Mouse (Mus musculus): ENCODE results near the gene Mrps27.

The Mrps27 gene

GRCm38 (mm10) chr13:99440228-99440627, 95.6 kb downstream of the Mrps27 start:
- no peak for DNase-seq (ENCODE audit: low spot score)

GRCm38 (mm10) chr13:99441700-99442433, 97.3 kb downstream of the Mrps27 start:
- DNase-seq (ENCODE audit: low spot score), result no peak

DNA sequence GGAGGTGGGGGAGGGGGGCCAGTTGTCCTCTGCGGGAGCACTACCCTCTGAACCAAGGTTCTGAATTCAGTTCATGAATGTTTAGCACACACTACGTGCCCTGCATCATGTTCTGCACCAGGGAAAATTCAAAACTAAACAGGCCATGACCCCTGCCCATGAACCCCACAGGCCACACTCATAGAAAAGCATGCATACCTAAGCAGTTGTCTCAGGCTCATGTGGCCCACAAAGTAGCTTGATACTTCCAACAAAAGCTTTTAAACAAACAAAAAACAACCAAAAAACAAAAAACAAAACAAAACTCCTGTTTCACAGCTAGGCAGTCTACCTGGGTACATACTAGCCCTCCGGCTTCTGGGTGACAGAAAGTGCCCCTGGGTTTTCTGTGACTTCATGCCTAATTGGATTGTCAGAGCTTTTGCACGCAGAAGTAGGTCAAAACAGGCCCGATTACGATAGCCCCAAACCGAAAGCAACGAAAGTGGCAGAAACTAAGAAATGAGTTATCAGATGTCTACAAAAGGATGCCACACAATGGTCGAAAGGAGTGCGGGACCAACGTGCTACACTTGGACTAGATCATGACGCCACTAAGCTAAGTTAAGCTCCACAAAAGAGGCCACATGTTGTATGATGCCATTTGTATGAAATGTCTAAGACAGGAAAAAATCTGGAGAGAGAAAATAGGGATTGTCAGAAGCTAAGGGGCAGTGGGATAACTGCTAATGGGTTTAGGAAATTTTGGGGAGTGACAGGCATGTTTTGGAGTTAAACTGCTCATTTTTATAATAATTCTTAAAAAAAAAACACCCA, 98.1 kb downstream of the Mrps27 start:
- DNase-seq (ENCODE audit: low spot score), result no peak

DNA sequence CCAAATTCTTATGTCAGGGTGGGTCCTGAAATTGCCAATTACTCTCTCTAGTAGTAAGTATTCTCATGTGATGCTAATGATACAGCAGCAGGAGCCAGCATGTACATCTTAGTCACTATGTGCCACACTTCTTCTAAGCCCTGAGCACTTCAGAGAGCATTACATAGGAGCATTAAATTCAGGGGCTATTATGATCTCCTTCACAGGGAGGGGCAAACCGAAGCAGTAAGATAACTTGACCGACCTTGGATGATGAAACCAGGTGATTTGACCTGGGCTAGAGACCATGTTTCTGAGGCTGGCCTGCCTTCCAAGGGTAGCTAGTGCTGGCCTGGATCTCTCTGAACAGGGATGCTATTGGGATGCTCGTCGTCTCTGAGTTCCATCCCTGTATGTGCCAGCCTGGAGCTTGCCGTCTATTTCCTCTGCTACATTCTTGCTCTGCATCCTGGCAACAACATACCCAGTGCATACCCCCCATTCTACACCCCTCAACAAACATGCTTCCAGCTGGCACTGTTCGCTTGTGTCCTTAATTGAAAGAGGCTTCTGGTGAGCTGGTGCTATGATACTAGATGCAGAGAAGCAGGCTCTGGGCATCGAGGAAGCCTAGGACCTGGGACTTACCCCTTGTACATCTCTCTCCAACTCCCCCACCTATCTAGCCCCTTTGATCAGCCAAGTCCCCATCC, 99.0 kb downstream of the Mrps27 start:
- DNase-seq (ENCODE audit: low spot score), result no peak

GRCm38 (mm10) chr13:99444431-99444871, 99.9 kb downstream of the Mrps27 start:
- DNase-seq (ENCODE audit: low spot score), result no peak

DNA sequence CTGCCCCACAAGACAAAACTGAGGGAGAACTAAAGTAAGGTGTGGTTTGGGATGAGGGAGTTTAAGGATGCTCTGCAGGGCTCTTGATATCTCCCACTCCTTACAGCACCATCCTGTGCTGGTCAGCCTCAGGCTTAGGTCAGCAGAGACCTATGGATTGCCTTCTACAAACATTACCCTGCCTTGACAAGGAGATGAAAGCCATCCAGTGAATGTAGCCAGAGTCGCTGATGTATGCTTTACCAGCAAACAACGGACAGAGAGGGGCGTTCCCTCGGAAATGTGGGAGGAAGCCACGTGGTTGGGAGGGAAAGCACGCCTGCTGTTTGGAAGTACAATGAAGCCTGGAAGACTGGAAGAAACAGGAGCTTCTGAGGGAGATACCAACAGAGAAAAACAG, 100.3 kb downstream of the Mrps27 start:
- no peak for DNase-seq (ENCODE audit: low spot score)

DNA sequence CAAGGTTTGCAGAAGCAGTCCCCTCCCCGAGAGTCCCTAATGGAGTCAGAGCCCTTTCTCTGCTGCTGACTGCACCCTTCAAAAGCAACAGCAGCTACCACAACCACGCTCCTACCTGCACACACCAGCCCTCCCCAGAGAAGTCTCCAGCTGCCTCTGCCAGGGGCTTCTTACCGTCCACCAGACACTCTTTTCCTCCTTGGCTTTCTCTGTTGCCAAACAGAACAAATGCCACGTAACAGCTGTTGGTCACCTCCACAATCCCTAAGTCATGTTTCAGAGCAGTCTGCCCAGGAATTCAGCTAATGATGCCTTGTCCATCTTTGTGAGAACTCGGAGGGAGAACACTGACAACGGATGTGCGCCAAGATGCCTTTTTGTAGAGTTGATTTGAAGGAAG, 102.4 kb downstream of the Mrps27 start:
- no peak for DNase-seq (ENCODE audit: low spot score)

GRCm38 (mm10) chr13:99447403-99448199, 103.0 kb downstream of the Mrps27 start:
- no peak for DNase-seq (ENCODE audit: low spot score)

DNA sequence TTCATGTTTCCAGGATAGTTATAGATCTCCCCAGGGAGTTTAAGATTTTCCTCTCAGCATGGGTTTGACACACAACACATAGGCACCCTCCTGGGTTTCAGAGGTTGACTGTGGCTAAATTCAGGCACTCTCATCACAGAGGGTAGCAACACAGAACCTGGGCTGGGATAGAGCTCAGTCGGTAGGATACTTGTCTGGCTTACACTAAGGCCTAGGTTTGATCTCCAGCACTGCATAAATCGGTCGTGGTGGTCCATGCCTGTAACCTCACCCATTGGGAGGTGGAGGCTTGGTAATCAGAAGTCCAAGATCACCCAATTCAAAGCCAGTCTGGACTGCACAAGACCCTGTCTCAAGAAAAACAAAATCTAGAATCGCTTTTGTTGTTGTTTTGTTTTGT, 103.7 kb downstream of the Mrps27 start:
- DNase-seq (ENCODE audit: low spot score), result no peak

DNA sequence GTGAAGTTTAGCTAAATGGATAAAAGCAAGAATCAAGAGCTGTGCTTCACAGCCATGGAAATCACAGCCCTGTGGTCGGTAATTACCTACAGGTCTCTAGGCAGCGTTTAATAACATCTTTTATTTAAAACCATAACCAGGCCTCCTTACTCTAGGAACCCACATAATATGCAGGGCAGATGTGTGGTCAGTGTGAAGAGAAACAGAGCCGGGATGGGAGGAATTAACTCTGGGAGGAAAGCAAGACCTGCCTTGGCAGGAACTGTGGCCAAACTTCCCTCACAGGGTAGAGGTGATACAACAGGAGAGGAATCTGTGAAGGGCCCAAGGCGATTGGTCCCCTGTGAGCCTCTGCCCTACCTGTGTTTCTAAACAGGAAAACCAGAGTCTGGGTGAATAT, 105.0 kb downstream of the Mrps27 start:
- no peak for DNase-seq (ENCODE audit: low spot score)

DNA sequence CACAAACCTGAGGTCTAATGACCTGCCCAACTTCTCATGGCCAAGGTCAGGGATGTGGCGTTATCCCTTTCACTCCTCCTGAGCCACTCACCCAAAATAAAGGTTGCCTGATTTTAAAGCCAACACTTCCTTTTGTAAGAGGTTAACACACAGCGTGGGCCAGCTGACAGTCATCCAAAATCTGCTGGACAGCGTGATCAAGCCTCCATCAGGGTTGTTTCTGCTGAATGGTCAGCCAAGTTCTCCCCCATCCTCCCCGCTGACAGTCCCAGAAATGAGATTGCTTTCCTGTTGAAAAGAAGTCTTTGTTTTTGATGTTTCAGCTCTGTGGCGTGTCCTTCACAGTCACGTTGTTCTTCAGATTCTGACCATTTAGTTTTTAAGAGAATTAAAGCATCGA, 106.2 kb downstream of the Mrps27 start:
- no peak for DNase-seq (ENCODE audit: low spot score)

DNA sequence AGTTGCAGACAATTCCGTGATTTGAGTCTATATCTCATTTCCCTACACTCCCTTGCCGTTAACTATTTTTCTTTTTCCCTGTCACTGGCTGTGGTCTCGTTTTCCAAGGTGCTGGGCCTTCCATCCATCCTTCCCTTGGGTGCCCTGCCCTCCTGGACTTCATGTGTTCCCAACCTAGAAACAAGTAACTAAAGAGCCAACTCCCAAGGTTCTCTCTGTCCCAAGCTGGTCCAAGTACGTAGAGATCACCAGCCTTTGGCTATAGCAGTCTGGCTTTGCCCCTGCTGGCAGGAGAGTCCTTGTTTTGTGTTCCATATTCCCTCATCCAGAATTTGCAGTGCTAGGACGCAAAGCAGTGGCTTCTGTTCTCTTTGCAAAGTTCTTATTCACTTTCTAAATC, 106.7 kb downstream of the Mrps27 start:
- no peak for DNase-seq (ENCODE audit: low spot score)

DNA sequence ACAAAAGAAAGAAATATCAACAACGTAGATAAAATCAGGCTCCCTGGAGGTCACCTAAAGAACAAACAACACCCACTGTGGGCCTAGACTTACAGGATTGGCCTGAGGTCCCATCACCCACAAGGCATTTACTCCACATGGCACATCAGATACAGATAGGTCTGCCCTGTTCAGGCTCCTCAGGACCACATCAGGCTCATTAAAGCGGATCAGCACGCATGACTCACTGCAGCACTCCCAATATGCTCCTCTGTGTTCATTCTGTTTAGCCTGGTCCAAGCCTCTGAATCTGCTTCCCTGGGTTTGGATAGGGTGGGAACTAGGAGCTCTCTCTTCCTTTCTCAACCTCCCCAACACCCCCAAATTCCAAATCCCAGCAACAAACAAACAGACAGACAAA, 107.9 kb downstream of the Mrps27 start:
- DNase-seq (ENCODE audit: low spot score), result no peak

DNA sequence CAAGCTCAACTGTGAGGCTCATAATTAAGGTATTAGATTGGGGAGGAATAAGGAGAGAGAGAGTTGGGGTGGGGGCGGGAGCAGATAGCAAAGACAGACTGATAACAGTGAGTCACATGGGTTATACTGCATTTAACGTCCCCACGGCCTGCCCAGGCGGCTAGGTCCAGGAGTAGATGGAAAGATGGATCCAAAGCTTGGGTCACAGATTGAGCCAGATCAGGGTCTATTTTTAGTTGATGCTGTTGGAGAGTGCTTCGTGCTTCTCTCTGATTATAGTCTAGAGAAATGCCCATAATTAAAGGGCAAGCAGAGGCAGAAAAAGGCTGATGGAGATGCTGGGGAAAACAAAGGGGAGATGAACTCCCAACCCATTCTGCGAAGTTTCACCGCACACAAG, 110.4 kb downstream of the Mrps27 start:
- no peak for DNase-seq (ENCODE audit: low spot score)

GRCm38 (mm10) chr13:99458658-99459386, 114.2 kb downstream of the Mrps27 start:
- no peak for DNase-seq (ENCODE audit: low spot score)

DNA sequence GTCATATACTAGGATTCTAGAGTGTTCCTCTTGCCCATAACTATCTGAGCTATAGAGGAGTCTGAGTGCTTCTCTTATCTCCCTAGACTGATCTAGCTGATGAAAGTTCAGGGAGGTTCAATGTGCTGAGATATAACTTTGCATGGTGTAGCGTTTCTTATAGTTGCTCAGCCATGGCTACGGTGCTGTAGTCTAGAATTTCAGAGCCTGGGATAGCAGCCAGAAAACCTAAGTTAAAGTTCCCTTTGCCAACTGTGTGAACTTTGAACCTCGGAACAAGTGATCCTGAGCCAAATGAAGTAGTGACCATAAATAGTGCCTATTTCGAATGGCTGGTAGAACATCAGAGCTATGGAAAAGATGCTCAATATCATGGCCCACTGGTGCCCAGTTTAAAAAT, 115.0 kb downstream of the Mrps27 start:
- DNase-seq (ENCODE audit: low spot score), result no peak

GRCm38 (mm10) chr13:99461886-99462285, 117.3 kb downstream of the Mrps27 start:
- no peak for DNase-seq (ENCODE audit: low spot score)

GRCm38 (mm10) chr13:99464551-99464950, 120.0 kb downstream of the Mrps27 start:
- DNase-seq (ENCODE audit: low spot score), result no peak

Measured in left cerebral cortex, adult 11 months (tissue).